Mouse (Mus musculus): ENCODE measurements at regions not wholly inside any gene's neighbourhood (a gene's known extent, or its start where the extent isn't known, plus 50 kb on each side); places are given as distances from the start of the nearest gene placed in this dataset.

- in situ Hi-C loops (cut with MboI, MseI), result loop anchor here (10.0 kb wide), 1 partner anchor 644 kb away; no protein-coding TSS in a partner anchor
Measured at GRCm38 (mm10) chr16:10098511-10098910, 71.5 kb upstream of the Rpl39l start.

- in situ Hi-C loops (cut with MboI, MseI), result no loop called here
Measured at GRCm38 (mm10) chr16:10088461-10089353, 81.3 kb upstream of the Rpl39l start.

- in situ Hi-C loops (cut with MboI, MseI), result no loop called here
Measured at GRCm38 (mm10) chr16:10086341-10086740, 83.7 kb upstream of the Rpl39l start.

- in situ Hi-C loops (cut with MboI, MseI), result no loop called here
Measured at GRCm38 (mm10) chr16:10085429-10085828, 84.6 kb upstream of the Rpl39l start.

GRCm38 (mm10) chr16:10081751-10082150, 86.4 kb upstream of the Grin2a start:
- in situ Hi-C loops (cut with MboI, MseI), result no loop called here

GRCm38 (mm10) chr16:10080121-10080679, 84.8 kb upstream of the Grin2a start:
- in situ Hi-C loops (cut with MboI, MseI), result no loop called here

- in situ Hi-C loops (cut with MboI, MseI), result no loop called here
Measured at GRCm38 (mm10) chr16:10073158-10073557, 77.8 kb upstream of the Grin2a start.

- in situ Hi-C loops (cut with MboI, MseI), result no loop called here
Measured at GRCm38 (mm10) chr16:10063491-10063890, 68.1 kb upstream of the Grin2a start.

- in situ Hi-C loops (cut with MboI, MseI), result no loop called here
Measured at GRCm38 (mm10) chr16:10058094-10058493, 62.7 kb upstream of the Grin2a start.

Data from regulatory T cell (primary cell).